Mouse (Mus musculus) midbrain, embryonic 14.5 days (tissue): ENCODE data around the gene Syt12. TPM values are rescaled to one million over a fixed set of nuclear protein-coding genes. Genes with fewer than 3 reads are reported as not detected.

Experiments
- ATAC-seq: fragments of 200-750 bp; cut with Nextera tagmentation; 2 replicates; pipeline ENCODE4 v1.8.0; 2017; ENCODE audit warnings: moderate number of reproducible peaks, moderate library complexity; ENCODE audit not compliant: low FRiP score, low TSS enrichment
- DNase-seq: peaks from one replicate; pipeline ENCODE4 v3.0.0-alpha.2; 2015
- H3K27ac ChIP-seq: fragments of 300-500 bp; sonication (generic); replicated peaks from 2 replicates; pipeline ENCODE4 v1.5.1; 2014; ENCODE audit warnings: mild to moderate bottlenecking, low read depth, low read length, moderate library complexity
- H3K27me3 ChIP-seq: fragments of 300-500 bp; sonication (generic); 2 replicates; pipeline ENCODE4 v1.6.1; 2014; ENCODE audit warnings: low read length, control low read depth, mixed read lengths; ENCODE audit not compliant: control insufficient read depth, insufficient read depth
- H3K36me3 ChIP-seq: fragments of 300-500 bp; sonication (generic); 2 replicates; pipeline ENCODE4 v1.6.1; 2014; ENCODE audit warnings: low read length, control low read depth; ENCODE audit not compliant: control insufficient read depth, insufficient read depth
- H3K4me1 ChIP-seq: fragments of 300-500 bp; sonication (generic); 2 replicates; pipeline ENCODE4 v1.6.1; 2014; ENCODE audit warnings: mild to moderate bottlenecking, antibody characterized with exemption, low read length, control low read depth; ENCODE audit not compliant: control insufficient read depth, insufficient read depth
- H3K4me2 ChIP-seq: fragments of 300-500 bp; sonication (generic); 2 replicates; pipeline ENCODE4 v1.6.1; 2014; ENCODE audit warnings: mild to moderate bottlenecking, low read length, moderate library complexity
- H3K4me3 ChIP-seq: fragments of 300-500 bp; sonication (generic); replicated peaks from 2 replicates; pipeline ENCODE4 v1.5.1; 2014; ENCODE audit warnings: low read depth, low read length
- H3K9ac ChIP-seq: fragments of 300-500 bp; sonication (generic); replicated peaks from 2 replicates; pipeline ENCODE4 v1.6.1; 2014; ENCODE audit warnings: mild to moderate bottlenecking, low read length, moderate library complexity
- H3K9me3 ChIP-seq: fragments of 300-500 bp; sonication (generic); 2 replicates; pipeline ENCODE4 v1.6.1; 2016; ENCODE audit warnings: low read length, control low read depth, mixed read lengths; ENCODE audit not compliant: control insufficient read depth
- WGBS: fragments of 180-500 bp; shearing (Covaris S2); extraction: QIAGEN DNeasy Blood & Tissue Kit; methylation state at CpG from one replicate; pipeline ENCODE4 v1.1.7; 2014; 5-methylcytosine and 5-hydroxymethylcytosine counted together
- polyA plus RNA-seq: library from polyadenylated mRNA; unstranded; fragments of >200 nt; fragmentation: Nextera tagmentation; extraction: Ambion mirVana; gene quantifications from 2 replicates; pipeline ENCODE4 v1.2.1, GENCODE M21; 2014

The Syt12 gene
- polyA plus RNA-seq, 1 experiment from 2014 or later = 1.9 TPM

DNA sequence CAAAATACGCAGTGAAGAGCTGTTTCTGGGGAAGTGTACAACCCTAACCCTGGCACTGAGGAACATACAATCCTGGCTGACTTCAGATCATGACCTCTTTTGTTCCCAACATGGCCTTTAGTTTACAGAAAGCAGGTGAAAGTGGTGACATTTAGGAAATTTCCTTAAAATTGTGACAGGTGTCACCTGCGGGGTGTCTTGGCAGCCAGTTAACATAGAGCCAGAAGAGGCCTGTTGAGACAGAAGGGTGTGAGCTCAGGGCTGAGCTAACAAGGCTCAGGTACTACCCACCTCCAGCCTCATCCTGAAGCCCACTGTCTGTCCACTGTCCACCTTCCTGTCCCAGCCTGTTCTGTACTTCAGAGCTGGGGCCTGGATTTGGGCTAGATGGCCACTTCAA lies 2.8 kb upstream of the Syt12 start:
- DNase-seq = no peak
- WGBS = 90% methylated on average over 2 of the region's 2 CpGs
- Histone ChIP-seq H3K9ac (no peak overlapping the region), H3K4me3 (no peak overlapping the region), H3K27me3 (peaks cover 28% of the 10 kb centered on the region), H3K36me3 (no peaks in the 10 kb centered on the region), H3K27ac (no peak overlapping the region), H3K4me1 (0 out of 2 replicates have a peak, but pooled peaks cover 5% of the 10 kb centered on the region), H3K9me3 (no peaks in the 10 kb centered on the region), H3K4me2 (no peak overlapping the region)
- no peak for ATAC-seq

DNA sequence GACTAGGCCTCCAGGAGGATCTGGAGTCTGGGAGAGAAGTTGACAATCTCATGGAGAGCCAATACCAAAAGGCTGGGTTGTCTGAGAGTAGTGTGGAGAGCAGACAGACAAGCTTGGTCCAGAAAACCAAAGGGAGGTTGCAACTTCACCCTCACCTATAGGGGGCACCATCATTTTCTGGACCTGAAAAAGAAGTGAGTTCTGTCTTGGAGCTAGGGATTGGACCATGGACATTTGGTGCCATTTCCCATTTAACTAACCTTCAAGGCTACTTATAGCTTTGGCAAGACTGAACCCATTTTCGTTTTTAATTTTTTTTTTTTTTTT lies 906 bp upstream of the Syt12 start:
- Histone ChIP-seq H3K4me2 (no peak overlapping the region), H3K36me3 (no peaks in the 10 kb centered on the region), H3K4me1 (0 out of 2 replicates have a peak, but pooled peaks cover 5% of the 10 kb centered on the region), H3K27ac (no peak overlapping the region), H3K9ac (no peak overlapping the region), H3K27me3 (peaks cover 34% of the 10 kb centered on the region), H3K9me3 (no peaks in the 10 kb centered on the region), H3K4me3 (no peak overlapping the region)
- ATAC-seq (no peak), DNase-seq (peak; percentile 27)
- WGBS = 36% methylated on average over 1 of the region's 1 CpGs

GRCm38 (mm10) chr19:4476601-4477257 lies 518 bp downstream of the Syt12 start:
- Histone ChIP-seq H3K36me3 (no peaks in the 10 kb centered on the region), H3K9me3 (no peaks in the 10 kb centered on the region), H3K9ac (peak overlapping the region; percentile 53), H3K4me2 (peak overlapping the region; percentile 89), H3K4me3 (peak overlapping the region; percentile 49), H3K27me3 (peaks cover 34% of the 10 kb centered on the region), H3K4me1 (0 out of 2 replicates have a peak, but pooled peaks cover 5% of the 10 kb centered on the region), H3K27ac (no peak overlapping the region)
- under 1% methylated on average over 70 of the region's 70 CpGs for WGBS
- peak; percentile 58; the same call in 1 of the 2 replicates for ATAC-seq
- DNase-seq = peak; percentile 79

GRCm38 (mm10) chr19:4475224-4475925 lies 1.9 kb downstream of the Syt12 start:
- H3K27ac ChIP-seq = no peak overlapping the region
- no peak overlapping the region for H3K9ac ChIP-seq
- peaks cover 34% of the 10 kb centered on the region for H3K27me3 ChIP-seq
- no peak overlapping the region for H3K4me2 ChIP-seq
- ATAC-seq (no peak), DNase-seq (no peak)
- 0 out of 2 replicates have a peak, but pooled peaks cover 5% of the 10 kb centered on the region for H3K4me1 ChIP-seq
- H3K9me3 ChIP-seq = no peaks in the 10 kb centered on the region
- no peak overlapping the region for H3K4me3 ChIP-seq
- H3K36me3 ChIP-seq = no peaks in the 10 kb centered on the region
- WGBS = 79% methylated on average over 11 of the region's 11 CpGs

DNA sequence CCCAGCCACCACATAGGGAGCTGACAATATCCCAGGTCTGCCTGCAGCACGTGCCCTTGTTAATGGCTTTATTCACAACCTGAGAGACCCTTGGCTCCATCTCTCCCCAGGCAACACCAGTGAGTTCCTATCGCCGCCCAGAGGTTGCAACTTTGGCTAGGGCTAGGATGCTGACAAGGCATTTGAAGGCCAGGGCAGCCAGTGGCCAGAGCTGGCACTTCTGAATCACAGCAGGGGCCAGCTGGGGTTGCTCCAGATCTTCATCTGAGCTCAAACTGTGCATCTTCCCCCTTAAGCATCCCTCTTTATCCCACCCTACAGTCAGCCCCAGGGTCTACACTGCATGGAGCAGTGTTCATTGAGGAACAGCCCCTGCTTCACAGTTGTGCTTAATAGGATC lies 2.5 kb downstream of the Syt12 start:
- Histone ChIP-seq H3K9me3 (no peaks in the 10 kb centered on the region), H3K27me3 (peaks cover 34% of the 10 kb centered on the region), H3K9ac (no peak overlapping the region), H3K36me3 (no peaks in the 10 kb centered on the region), H3K4me1 (0 out of 2 replicates have a peak, but pooled peaks cover 5% of the 10 kb centered on the region), H3K27ac (no peak overlapping the region), H3K4me2 (no peak overlapping the region), H3K4me3 (no peak overlapping the region)
- no peak for ATAC-seq
- no peak for DNase-seq
- WGBS = 51% methylated on average over 3 of the region's 3 CpGs

GRCm38 (mm10) chr19:4473549-4473948 lies 3.7 kb downstream of the Syt12 start:
- ATAC-seq = no peak
- WGBS = 90% methylated on average over 5 of the region's 5 CpGs
- H3K36me3 ChIP-seq = no peaks in the 10 kb centered on the region

DNA sequence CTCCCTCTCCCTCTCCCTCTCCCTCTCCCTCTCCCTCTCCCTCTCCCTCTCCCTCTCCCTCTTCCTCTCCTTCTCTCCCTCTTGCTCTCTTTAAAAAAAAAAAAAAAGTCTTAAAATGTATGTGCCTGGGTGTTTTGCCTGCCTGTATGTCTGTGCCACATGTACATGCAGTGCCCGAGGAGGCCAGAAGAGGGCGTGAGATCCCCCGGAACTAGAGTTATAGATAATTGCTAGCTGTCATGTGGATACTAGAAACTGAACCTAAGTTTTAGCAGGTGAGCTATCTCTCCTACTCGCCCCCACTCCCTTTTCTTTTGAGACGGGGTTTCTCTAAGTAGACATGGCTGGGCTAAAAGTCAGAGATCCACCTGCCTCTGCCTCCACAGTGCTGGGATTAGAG lies 8.9 kb downstream of the Syt12 start:
- Histone ChIP-seq H3K4me1 (no peaks in the 10 kb centered on the region), H3K27me3 (no peaks in the 10 kb centered on the region), H3K36me3 (no peaks in the 10 kb centered on the region), H3K4me3 (no peak overlapping the region), H3K4me2 (no peak overlapping the region), H3K27ac (no peak overlapping the region), H3K9ac (no peak overlapping the region), H3K9me3 (no peaks in the 10 kb centered on the region)
- no peak for DNase-seq
- WGBS = 29% methylated on average over 5 of the region's 5 CpGs
- no peak for ATAC-seq

More at GRCm38 (mm10) chr19:4473549-4473948, 3.7 kb downstream of the Syt12 start:
- no peak overlapping the region for H3K27ac ChIP-seq
- H3K27me3 ChIP-seq = peaks cover 30% of the 10 kb centered on the region
- DNase-seq = no peak
- H3K4me3 ChIP-seq = no peak overlapping the region
- H3K4me1 ChIP-seq = 0 out of 2 replicates have a peak, but pooled peaks cover 5% of the 10 kb centered on the region
- H3K9ac ChIP-seq = no peak overlapping the region
- H3K4me2 ChIP-seq = no peak overlapping the region
- H3K9me3 ChIP-seq = no peaks in the 10 kb centered on the region

DNA sequence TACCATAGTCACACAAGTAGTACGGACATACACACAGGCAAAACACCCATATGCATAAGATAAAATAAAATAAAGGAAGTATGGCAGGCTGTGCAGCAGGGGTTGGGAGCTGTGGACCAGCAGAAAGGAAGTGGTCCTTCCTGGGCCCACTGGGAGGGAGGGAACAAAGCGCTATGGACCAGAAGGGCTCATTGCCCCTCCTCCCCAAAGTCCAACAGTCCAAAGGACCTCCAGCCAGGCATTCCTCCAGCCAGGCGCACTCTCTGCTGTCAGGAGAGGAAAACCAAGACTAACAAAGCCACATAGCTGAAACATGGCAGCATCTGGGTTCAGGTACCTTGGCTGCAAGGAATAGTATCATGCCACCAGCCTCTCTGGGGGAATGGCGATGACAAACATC lies 12.6 kb downstream of the Syt12 start:
- Histone ChIP-seq H3K27me3 (no peaks in the 10 kb centered on the region), H3K4me3 (no peak overlapping the region), H3K36me3 (no peaks in the 10 kb centered on the region), H3K27ac (no peak overlapping the region), H3K9me3 (no peaks in the 10 kb centered on the region), H3K4me2 (no peak overlapping the region), H3K9ac (no peak overlapping the region), H3K4me1 (no peaks in the 10 kb centered on the region)
- ATAC-seq = no peak
- DNase-seq = no peak
- WGBS = 83% methylated on average over 4 of the region's 4 CpGs

DNA sequence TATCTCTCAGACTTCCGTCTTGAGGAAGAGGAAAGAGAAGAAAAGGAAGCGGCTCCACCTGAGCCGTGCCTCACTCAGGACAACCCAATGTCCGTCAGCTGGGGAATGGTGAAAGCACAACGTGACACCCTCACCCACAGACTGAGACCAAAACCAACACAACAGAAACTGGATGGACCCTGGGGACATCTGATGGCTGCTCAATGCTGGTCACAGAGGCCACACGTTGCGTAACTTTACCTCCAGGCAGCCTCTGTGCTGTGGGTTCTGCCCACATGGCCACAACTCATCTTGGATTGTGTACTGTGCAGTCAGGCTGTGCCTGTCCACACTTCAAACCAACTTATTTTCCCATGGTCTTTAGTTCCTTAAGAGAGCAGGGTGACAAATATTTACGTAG lies 15.3 kb downstream of the Syt12 start:
- WGBS = 88% methylated on average over 8 of the region's 8 CpGs
- Histone ChIP-seq H3K27me3 (no peaks in the 10 kb centered on the region), H3K4me3 (no peak overlapping the region)

More for the DNA sequence above, 15.3 kb downstream of the Syt12 start:
- no peaks in the 10 kb centered on the region for H3K36me3 ChIP-seq
- H3K9me3 ChIP-seq = no peaks in the 10 kb centered on the region
- H3K9ac ChIP-seq = no peak overlapping the region
- no peak overlapping the region for H3K27ac ChIP-seq
- H3K4me2 ChIP-seq = no peak overlapping the region
- DNase-seq (no peak), ATAC-seq (no peak)
- H3K4me1 ChIP-seq = no peaks in the 10 kb centered on the region
